Mouse (Mus musculus) induced T-regulatory cell, adult 2 months (primary cell): ENCODE measurements at regions not wholly inside any gene's neighbourhood (a gene's known extent, or its start where the extent isn't known, plus 50 kb on each side); places are given as distances from the start of the nearest gene placed in this dataset.
"Not testable (repeated sequence)": the region's sequence is repeated elsewhere in the genome, so short reads cannot be mapped to it uniquely, and the experiment has no call there.

Experiments used
- DNase-seq: peaks from one replicate; pipeline ENCODE4 v3.0.0-alpha.2; 2012; ENCODE audit warnings: low read depth

- no peak for DNase-seq
Observed at GRCm38 (mm10) chr12:115527065-115527464, 520.5 kb upstream of the Zfp386 start.

- no peak for DNase-seq
Observed at GRCm38 (mm10) chr12:115542482-115542881, 505.0 kb upstream of the Zfp386 start.

- not testable (repeated sequence) for DNase-seq
Observed at GRCm38 (mm10) chr12:115566878-115567277, 480.6 kb upstream of the Zfp386 start.

- DNase-seq = not testable (repeated sequence)
Observed at GRCm38 (mm10) chr12:115592985-115593384, 454.5 kb upstream of the Zfp386 start.

- DNase-seq = no peak
Observed at GRCm38 (mm10) chr12:115603763-115604162, 443.8 kb upstream of the Zfp386 start.

GRCm38 (mm10) chr12:115604951-115605350, 442.6 kb upstream of the Zfp386 start:
- DNase-seq = peak; percentile 29

GRCm38 (mm10) chr12:115622564-115623233, 424.8 kb upstream of the Zfp386 start:
- DNase-seq = not testable (repeated sequence)

GRCm38 (mm10) chr12:115624221-115624620, 423.3 kb upstream of the Zfp386 start:
- DNase-seq = peak; percentile 16

GRCm38 (mm10) chr12:115647599-115647998, 399.9 kb upstream of the Zfp386 start:
- DNase-seq = no peak

- not testable (repeated sequence) for DNase-seq
Observed at GRCm38 (mm10) chr12:115648161-115648560, 399.4 kb upstream of the Zfp386 start.

- DNase-seq = peak; percentile 7
Observed at GRCm38 (mm10) chr12:115655781-115656180, 391.7 kb upstream of the Zfp386 start.

GRCm38 (mm10) chr12:115664081-115664480, 383.4 kb upstream of the Zfp386 start:
- peak; percentile 27 for DNase-seq

- DNase-seq = peak; percentile 35
Observed at GRCm38 (mm10) chr12:115671683-115672082, 375.8 kb upstream of the Zfp386 start.

- DNase-seq = peak; percentile 8
Observed at GRCm38 (mm10) chr12:115691801-115692200, 355.7 kb upstream of the Zfp386 start.

GRCm38 (mm10) chr12:115709813-115710212, 337.7 kb upstream of the Zfp386 start:
- not testable (repeated sequence) for DNase-seq

- DNase-seq = not testable (repeated sequence)
Observed at GRCm38 (mm10) chr12:115742039-115742438, 305.5 kb upstream of the Zfp386 start.

GRCm38 (mm10) chr12:115749586-115749985, 297.9 kb upstream of the Zfp386 start:
- peak; percentile 21 for DNase-seq

- not testable (repeated sequence) for DNase-seq
Observed at GRCm38 (mm10) chr12:115753135-115753534, 294.4 kb upstream of the Zfp386 start.

GRCm38 (mm10) chr12:115757526-115757925, 290.0 kb upstream of the Zfp386 start:
- not testable (repeated sequence) for DNase-seq

- DNase-seq = peak; percentile 16
Observed at GRCm38 (mm10) chr12:115759041-115759440, 288.5 kb upstream of the Zfp386 start.

- DNase-seq = not testable (repeated sequence)
Observed at GRCm38 (mm10) chr12:115761766-115762165, 285.8 kb upstream of the Zfp386 start.

GRCm38 (mm10) chr12:115764939-115765479, 282.5 kb upstream of the Zfp386 start:
- not testable (repeated sequence) for DNase-seq

GRCm38 (mm10) chr12:115771176-115771575, 276.3 kb upstream of the Zfp386 start:
- DNase-seq = not testable (repeated sequence)

- DNase-seq = peak; percentile 11
Observed at GRCm38 (mm10) chr12:115790369-115790768, 257.2 kb upstream of the Zfp386 start.
